Mouse (Mus musculus) kidney, postnatal 0 days (tissue): ENCODE results near the gene Olfr13. TPM values are rescaled to one million over a fixed set of nuclear protein-coding genes. Genes with fewer than 3 reads are reported as not detected.
"Not testable (repeated sequence)": the region's sequence is repeated elsewhere in the genome, so short reads cannot be mapped to it uniquely, and the experiment has no call there.

ENCODE experiments used
- ATAC-seq: fragments of 200-750 bp; cut with Nextera tagmentation; replicated peaks from 2 replicates; pipeline ENCODE4 v1.8.0; 2017; ENCODE audit warnings: low read depth, moderate number of reproducible peaks, moderate TSS enrichment, moderate library complexity; ENCODE audit not compliant: low FRiP score
- DNase-seq: peaks from one replicate; pipeline ENCODE4 v3.0.0-alpha.2; 2016; ENCODE audit warnings: low spot score
- H3K27ac ChIP-seq: fragments of 300-500 bp; sonication (generic); 2 replicates; pipeline ENCODE4 v1.5.1; 2014; ENCODE audit warnings: mild to moderate bottlenecking
- H3K27me3 ChIP-seq: fragments of 300-500 bp; sonication (generic); 2 replicates; pipeline ENCODE4 v1.6.1; 2014; ENCODE audit warnings: low read length, mixed read lengths; ENCODE audit not compliant: insufficient read depth
- H3K36me3 ChIP-seq: fragments of 300-500 bp; sonication (generic); 2 replicates; pipeline ENCODE4 v1.6.1; 2014; ENCODE audit warnings: low read length, mixed read lengths; ENCODE audit not compliant: insufficient read depth
- H3K4me1 ChIP-seq: fragments of 300-500 bp; sonication (generic); replicated peaks from 2 replicates; pipeline ENCODE4 v1.6.1; 2014; ENCODE audit warnings: antibody characterized with exemption, low read length, mixed read lengths; ENCODE audit not compliant: insufficient read depth
- H3K4me2 ChIP-seq: fragments of 300-500 bp; sonication (generic); 2 replicates; pipeline ENCODE4 v1.6.1; 2014; ENCODE audit warnings: mild to moderate bottlenecking, low read length, moderate library complexity, mixed read lengths
- H3K4me3 ChIP-seq: fragments of 300-500 bp; sonication (generic); replicated peaks from 2 replicates; pipeline ENCODE4 v1.5.1; 2014; ENCODE audit warnings: low read depth, low read length
- H3K9ac ChIP-seq: fragments of 300-500 bp; sonication (generic); 2 replicates; pipeline ENCODE4 v1.6.1; 2014; ENCODE audit warnings: low read depth, low read length
- H3K9me3 ChIP-seq: fragments of 300-500 bp; sonication (generic); replicated peaks from 2 replicates; pipeline ENCODE4 v1.6.1; 2016; ENCODE audit warnings: low read length, inconsistent platforms, mixed read lengths
- CTCF ChIP-seq: IDR thresholded peaks from 2 replicates; pipeline ENCODE4 v1.5.1; 2016; ENCODE audit warnings: antibody characterized with exemption, low read depth, mild to moderate bottlenecking, moderate library complexity
- WGBS: fragments of 180-500 bp; shearing (Covaris S2); extraction: QIAGEN DNeasy Blood & Tissue Kit; methylation state at CpG from one replicate; pipeline ENCODE4 v1.1.7; 2014; 5-methylcytosine and 5-hydroxymethylcytosine counted together
- polyA plus RNA-seq: library from polyadenylated mRNA; unstranded; fragments of >200 nt; fragmentation: Nextera tagmentation; extraction: Ambion mirVana; gene quantifications from 2 replicates; pipeline ENCODE4 v1.2.1, GENCODE M21; 2015

The Olfr13 gene
- polyA plus RNA-seq, 1 experiment from 2014 or later: not detected

- H3K27ac ChIP-seq: no peak overlapping the region
- H3K4me1 ChIP-seq: no peaks in the 10 kb centered on the region
- WGBS: 64% methylated on average over 6 of the region's 6 CpGs
- H3K4me2 ChIP-seq: no peak overlapping the region
- H3K9me3 ChIP-seq: no peaks in the 10 kb centered on the region
- H3K36me3 ChIP-seq: no peaks in the 10 kb centered on the region
- no peak for ATAC-seq
- no peak overlapping the region for H3K4me3 ChIP-seq
- DNase-seq: no peak
- no peak overlapping the region for H3K9ac ChIP-seq
- H3K27me3 ChIP-seq: no peaks in the 10 kb centered on the region
- no peak for TF ChIP-seq CTCF
Measured at GRCm38 (mm10) chr6:43178584-43179501, 6.9 kb downstream of the Olfr13 start.

DNA sequence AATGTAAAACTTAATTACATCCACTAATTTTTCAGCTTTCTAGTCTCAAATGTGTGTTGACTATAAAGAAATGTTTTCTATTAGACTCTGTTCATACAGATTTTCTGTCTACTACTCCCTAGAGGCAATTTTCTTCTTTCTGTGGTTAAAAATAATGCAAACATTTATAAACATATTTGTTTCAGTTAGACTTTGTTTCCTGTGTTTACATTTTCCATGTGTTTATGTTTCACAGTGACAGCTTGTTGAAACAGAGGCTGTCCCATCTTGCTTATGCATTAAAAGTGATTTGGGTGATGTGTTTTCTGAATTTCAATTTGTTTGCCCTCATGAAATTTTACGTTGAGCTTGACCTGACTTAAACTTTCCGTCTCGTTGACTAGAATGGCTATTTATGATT lies 19.0 kb downstream of the Olfr13 start:
- H3K4me2 ChIP-seq: no peak overlapping the region
- H3K4me1 ChIP-seq: no peaks in the 10 kb centered on the region
- no peak for ATAC-seq

GRCm38 (mm10) chr6:43196781-43197180 lies 24.8 kb downstream of the Olfr13 start, which contains the start of gene Olfr435:
Olfr435 (plus strand) TSS chr6:43197146.
- Histone ChIP-seq H3K9me3 (no peaks in the 10 kb centered on the region), H3K9ac (no peak within 1 kb of the TSS), H3K4me3 (no peak within 1 kb of the TSS), H3K27me3 (no peaks in the 10 kb centered on the region), H3K36me3 (no peaks in the 10 kb centered on the region), H3K4me1 (no peaks in the 10 kb centered on the region), H3K27ac (no peak within 1 kb of the TSS), H3K4me2 (no peak within 1 kb of the TSS)
- DNase-seq (no peak), ATAC-seq (no peak)
- TF ChIP-seq CTCF: no peak

More for the DNA sequence above, 19.0 kb downstream of the Olfr13 start:
- H3K36me3 ChIP-seq: no peaks in the 10 kb centered on the region
- TF ChIP-seq CTCF: no peak
- 71% methylated on average over 3 of the region's 3 CpGs for WGBS
- H3K27me3 ChIP-seq: no peaks in the 10 kb centered on the region
- no peak overlapping the region for H3K9ac ChIP-seq
- H3K9me3 ChIP-seq: no peaks in the 10 kb centered on the region
- no peak overlapping the region for H3K4me3 ChIP-seq
- H3K27ac ChIP-seq: no peak overlapping the region
- DNase-seq: no peak

GRCm38 (mm10) chr6:43198094-43198493 lies 26.2 kb downstream of the Olfr13 start:
- 75% methylated on average over 3 of the region's 3 CpGs for WGBS
- no peak for TF ChIP-seq CTCF
- Histone ChIP-seq H3K9ac (no peak overlapping the region), H3K4me2 (no peak overlapping the region), H3K4me3 (no peak overlapping the region), H3K9me3 (no peaks in the 10 kb centered on the region), H3K27ac (no peak overlapping the region), H3K36me3 (no peaks in the 10 kb centered on the region), H3K27me3 (no peaks in the 10 kb centered on the region), H3K4me1 (no peaks in the 10 kb centered on the region)
- ATAC-seq (no peak), DNase-seq (no peak)

DNA sequence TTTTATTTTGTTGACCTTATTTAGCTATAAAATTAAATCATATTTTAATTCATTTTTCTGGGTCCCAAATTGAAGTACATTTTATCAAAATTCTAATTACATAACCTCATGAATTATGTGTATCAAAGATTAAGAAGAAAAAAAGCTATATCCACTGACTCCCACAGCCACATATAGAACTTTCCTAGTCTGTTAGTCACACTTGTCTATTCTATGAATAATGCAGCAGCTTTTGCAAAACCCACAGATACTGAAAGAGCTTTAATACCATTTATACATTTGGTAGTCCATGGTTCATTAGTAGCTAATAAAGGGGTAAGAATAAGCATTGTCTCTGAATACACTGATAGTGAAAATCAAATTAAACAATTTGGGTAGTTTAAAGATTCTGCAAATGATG lies 30.8 kb downstream of the Olfr13 start:
- DNase-seq (no peak), ATAC-seq (no peak)
- H3K4me2 ChIP-seq: no peak overlapping the region
- H3K36me3 ChIP-seq: no peaks in the 10 kb centered on the region
- no peak for TF ChIP-seq CTCF
- no peak overlapping the region for H3K4me3 ChIP-seq
- H3K27me3 ChIP-seq: no peaks in the 10 kb centered on the region
- no peaks in the 10 kb centered on the region for H3K4me1 ChIP-seq
- no peak overlapping the region for H3K27ac ChIP-seq
- no peaks in the 10 kb centered on the region for H3K9me3 ChIP-seq
- no peak overlapping the region for H3K9ac ChIP-seq

DNA sequence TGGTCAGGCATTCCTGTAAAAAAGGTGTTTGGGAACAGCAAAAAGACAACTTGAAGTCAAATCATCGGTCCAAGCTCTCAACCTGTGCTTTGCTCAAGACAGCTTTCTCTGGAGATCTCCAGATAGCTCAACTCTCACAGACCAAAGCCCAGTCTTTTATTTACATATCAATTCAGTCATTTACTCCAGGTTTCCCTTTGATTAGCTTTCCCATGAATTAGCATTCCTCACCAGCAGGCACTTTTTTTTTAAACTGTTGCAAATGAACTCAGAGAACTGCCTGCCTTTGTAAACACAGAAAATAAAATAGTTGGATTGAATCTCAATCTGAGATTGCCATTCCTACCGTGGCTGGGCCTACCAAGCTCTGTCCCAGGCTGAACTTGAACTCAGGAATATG lies 33.4 kb downstream of the Olfr13 start:
- no peak overlapping the region for H3K9ac ChIP-seq
- no peaks in the 10 kb centered on the region for H3K9me3 ChIP-seq
- TF ChIP-seq CTCF: no peak
- no peaks in the 10 kb centered on the region for H3K4me1 ChIP-seq
- no peak for DNase-seq
- 29% methylated on average over 2 of the region's 2 CpGs for WGBS
- H3K4me2 ChIP-seq: no peak overlapping the region
- ATAC-seq: no peak
- H3K4me3 ChIP-seq: no peak overlapping the region
- H3K27ac ChIP-seq: no peak overlapping the region
- H3K27me3 ChIP-seq: no peaks in the 10 kb centered on the region
- no peaks in the 10 kb centered on the region for H3K36me3 ChIP-seq

DNA sequence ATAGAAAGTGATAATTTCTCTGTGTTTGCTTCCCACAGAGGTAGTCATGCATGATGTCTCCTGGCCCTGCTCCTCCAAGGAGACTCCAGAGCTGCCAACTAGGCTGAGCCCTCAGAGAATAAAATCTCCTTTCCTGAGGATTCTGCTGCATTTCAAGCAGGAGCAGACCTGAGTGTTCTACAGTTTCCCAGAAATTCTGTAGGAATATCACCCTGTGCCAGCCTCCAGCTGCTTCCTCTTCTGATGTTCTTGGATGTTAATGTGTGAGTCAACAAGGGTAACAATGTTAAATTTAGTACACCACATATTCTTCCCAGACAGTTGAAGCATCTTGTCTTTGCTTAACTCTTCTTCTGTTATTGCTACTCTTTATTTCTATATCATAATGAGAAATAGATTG lies 40.9 kb downstream of the Olfr13 start, which contains the start of gene Olfr434:
Olfr434 (plus strand) TSS at position 149 of the 400 bp plus-strand sequence.
- not testable (repeated sequence) for H3K27me3 ChIP-seq, ATAC-seq, H3K27ac ChIP-seq, H3K4me2 ChIP-seq, H3K9me3 ChIP-seq, DNase-seq, H3K9ac ChIP-seq, H3K4me3 ChIP-seq, H3K4me1 ChIP-seq, H3K36me3 ChIP-seq

Other genes with a start within 250 kb of the Olfr13 start
- gene Olfr444, start 223.1 kb upstream of the Olfr13 start, polyA plus RNA-seq: not detected in 2 replicates
- not detected in 2 replicates for gene Olfr441, start 65.8 kb upstream of the Olfr13 start, polyA plus RNA-seq
- not detected in 2 replicates for gene Olfr237-ps1, start 25.6 kb upstream of the Olfr13 start, polyA plus RNA-seq
- not detected in 2 replicates for gene Olfr437, start 8.9 kb upstream of the Olfr13 start, polyA plus RNA-seq
- gene Olfr435, start 25.0 kb downstream of the Olfr13 start, polyA plus RNA-seq: not detected in 2 replicates
- not detected in 2 replicates for gene Olfr434, start 40.9 kb downstream of the Olfr13 start, polyA plus RNA-seq
- not detected in 2 replicates for gene Olfr47, start 59.4 kb downstream of the Olfr13 start, polyA plus RNA-seq
- 16.2 and 16.4 TPM in 2 replicates for gene Arhgef5, start 93.4 kb downstream of the Olfr13 start, polyA plus RNA-seq
- gene Nobox, start 137.4 kb downstream of the Olfr13 start, polyA plus RNA-seq: not detected in 2 replicates